Mouse (Mus musculus) hindbrain, embryonic 14.5 days (tissue): ENCODE results near the gene Olfr692. TPM values are rescaled to one million over a fixed set of nuclear protein-coding genes. Genes with fewer than 3 reads are reported as not detected.
"Not testable (repeated sequence)": the region's sequence is repeated elsewhere in the genome, so short reads cannot be mapped to it uniquely, and the experiment has no call there.

Source experiments
- ATAC-seq: fragments of 200-750 bp; cut with Nextera tagmentation; 2 replicates; pipeline ENCODE4 v1.8.0; 2017; ENCODE audit warnings: moderate number of reproducible peaks, mild to moderate bottlenecking, moderate TSS enrichment, moderate library complexity; ENCODE audit not compliant: low FRiP score
- DNase-seq: peaks from one replicate; pipeline ENCODE4 v3.0.0-alpha.2; 2015; ENCODE audit warnings: low spot score
- H3K27ac ChIP-seq: fragments of 300-500 bp; sonication (generic); 2 replicates; pipeline ENCODE4 v1.5.1; 2014; ENCODE audit warnings: mild to moderate bottlenecking, moderate library complexity
- H3K27me3 ChIP-seq: fragments of 300-500 bp; sonication (generic); 2 replicates; pipeline ENCODE4 v1.6.1; 2014; ENCODE audit warnings: mild to moderate bottlenecking, low read length, mixed read lengths; ENCODE audit not compliant: control insufficient read depth, insufficient read depth
- H3K36me3 ChIP-seq: fragments of 300-500 bp; sonication (generic); replicated peaks from 2 replicates; pipeline ENCODE4 v1.6.1; 2014; ENCODE audit not compliant: control insufficient read depth, insufficient read depth
- H3K4me1 ChIP-seq: fragments of 300-500 bp; sonication (generic); replicated peaks from 2 replicates; pipeline ENCODE4 v1.6.1; 2014; ENCODE audit warnings: antibody characterized with exemption, low read length, mixed read lengths; ENCODE audit not compliant: control insufficient read depth, insufficient read depth
- H3K4me2 ChIP-seq: fragments of 300-500 bp; sonication (generic); replicated peaks from 2 replicates; pipeline ENCODE4 v1.6.1; 2014; ENCODE audit warnings: mild to moderate bottlenecking, moderate library complexity
- H3K4me3 ChIP-seq: fragments of 300-500 bp; sonication (generic); replicated peaks from 2 replicates; pipeline ENCODE4 v1.5.1; 2014; ENCODE audit warnings: mild to moderate bottlenecking, low read length
- H3K9ac ChIP-seq: fragments of 300-500 bp; sonication (generic); 2 replicates; pipeline ENCODE4 v1.6.1; 2014
- H3K9me3 ChIP-seq: fragments of 300-500 bp; sonication (generic); 2 replicates; pipeline ENCODE4 v1.6.1; 2016; ENCODE audit warnings: low read length; ENCODE audit not compliant: control insufficient read depth
- WGBS: fragments of 180-500 bp; shearing (Covaris S2); extraction: QIAGEN DNeasy Blood & Tissue Kit; methylation state at CpG from one replicate; pipeline ENCODE4 v1.1.7; 2014; 5-methylcytosine and 5-hydroxymethylcytosine counted together
- polyA plus RNA-seq: library from polyadenylated mRNA; unstranded; fragments of >200 nt; fragmentation: Nextera tagmentation; extraction: Ambion mirVana; gene quantifications from 2 replicates; pipeline ENCODE4 v1.2.1, GENCODE M21; 2014

Gene Olfr692
- polyA plus RNA-seq, result not detected in 2 replicates

DNA sequence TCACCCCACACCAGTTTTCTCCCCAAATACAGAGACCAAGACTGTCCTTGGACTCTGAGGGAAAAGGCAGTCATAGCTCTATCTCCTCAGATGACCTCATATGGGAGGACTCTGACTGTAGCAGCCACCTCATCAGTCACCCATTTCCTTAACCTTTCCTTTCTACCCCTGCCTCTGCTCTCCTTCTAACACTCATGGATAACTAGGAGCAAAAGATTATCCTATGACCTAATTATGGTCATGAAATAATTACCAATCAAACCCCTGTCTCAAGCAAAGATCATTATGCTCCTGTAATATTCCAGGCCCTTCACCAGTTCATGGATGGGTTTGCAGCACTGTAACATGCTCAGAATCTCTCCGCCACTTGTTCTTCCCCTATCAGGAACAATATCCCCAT, at the start of gene Olfr692:
Gene Olfr692, plus strand, starts transcription at position 301 of the 400 bp plus-strand sequence.
- no peak within 1 kb of the TSS for H3K27ac ChIP-seq
- DNase-seq (no peak), ATAC-seq (no peak)
- peaks cover 19% of the 10 kb centered on the region for H3K36me3 ChIP-seq
- H3K4me2 ChIP-seq, result no peak within 1 kb of the TSS
- H3K27me3 ChIP-seq, result no peaks in the 10 kb centered on the region
- H3K4me1 ChIP-seq, result no peaks in the 10 kb centered on the region
- H3K9me3 ChIP-seq, result no peaks in the 10 kb centered on the region
- WGBS, result 93% methylated on average over 1 of the region's 1 CpGs
- H3K9ac ChIP-seq, result no peak within 1 kb of the TSS
- H3K4me3 ChIP-seq, result no peak within 1 kb of the TSS

- no peak for ATAC-seq
- H3K4me2 ChIP-seq, result no peak overlapping the region
- WGBS, result 82% methylated on average over 2 of the region's 2 CpGs
Measured at GRCm38 (mm10) chr7:105325302-105325701, 42.7 kb upstream of the Olfr692 start.

DNA sequence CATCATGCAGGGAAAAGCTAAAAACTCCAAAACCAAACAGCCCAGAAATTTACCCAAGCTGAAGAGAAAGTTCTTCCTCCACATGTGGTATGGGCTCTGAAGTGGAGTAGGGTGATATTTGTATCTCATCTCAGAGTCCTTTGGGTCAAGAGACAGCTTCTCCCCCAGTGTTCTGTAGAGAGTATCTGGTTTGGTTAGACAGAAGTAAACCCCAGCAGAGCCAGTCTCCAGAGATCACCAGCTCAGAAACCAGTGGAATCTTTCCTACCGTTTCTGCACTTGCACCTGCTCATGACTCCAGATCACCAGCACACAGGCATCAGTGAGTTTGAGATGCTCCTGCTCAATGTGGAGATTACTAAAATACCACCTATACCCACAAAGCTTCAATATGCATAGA, 34.0 kb upstream of the Olfr692 start, which contains the start of gene Olfr690:
Gene Olfr690, minus strand, starts transcription at position 101 of the 400 bp plus-strand sequence.
- Histone ChIP-seq H3K36me3 (no peaks in the 10 kb centered on the region), H3K4me2 (no peak within 1 kb of the TSS), H3K9me3 (no peaks in the 10 kb centered on the region), H3K4me3 (no peak within 1 kb of the TSS), H3K27me3 (no peaks in the 10 kb centered on the region), H3K27ac (no peak within 1 kb of the TSS), H3K9ac (no peak within 1 kb of the TSS), H3K4me1 (no peaks in the 10 kb centered on the region)
- DNase-seq (no peak), ATAC-seq (no peak)
- 91% methylated on average over 1 of the region's 1 CpGs for WGBS

More at GRCm38 (mm10) chr7:105325302-105325701, 42.7 kb upstream of the Olfr692 start:
- Histone ChIP-seq H3K27ac (no peak overlapping the region), H3K36me3 (no peaks in the 10 kb centered on the region), H3K9me3 (no peaks in the 10 kb centered on the region), H3K4me1 (no peaks in the 10 kb centered on the region), H3K9ac (no peak overlapping the region), H3K27me3 (no peaks in the 10 kb centered on the region), H3K4me3 (no peak overlapping the region)
- no peak for DNase-seq

DNA sequence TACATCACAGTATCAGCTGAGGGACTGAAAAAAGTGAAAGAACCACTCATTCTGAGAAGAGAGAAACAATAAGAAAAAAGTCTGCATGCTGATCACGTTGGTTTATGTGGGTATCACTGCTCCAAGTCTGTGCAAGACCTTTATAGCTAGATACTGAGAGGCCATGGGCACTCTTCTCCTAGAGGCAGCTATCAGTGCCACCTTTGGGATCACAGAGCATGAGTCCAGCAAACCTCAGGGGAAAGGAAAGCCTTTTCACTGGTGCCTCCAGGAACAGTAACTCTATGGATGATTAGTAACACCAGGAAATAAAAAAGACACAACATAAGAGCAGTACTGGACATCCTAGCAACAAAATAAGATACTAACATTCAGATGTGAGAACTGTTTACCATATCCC, 25.9 kb upstream of the Olfr692 start, which contains the start of gene Olfr691:
Gene Olfr691, minus strand, starts transcription at position 101 of the 400 bp plus-strand sequence.
- Histone ChIP-seq H3K36me3 (no peaks in the 10 kb centered on the region), H3K9ac (no peak within 1 kb of the TSS), H3K27me3 (no peaks in the 10 kb centered on the region), H3K27ac (no peak within 1 kb of the TSS), H3K9me3 (no peaks in the 10 kb centered on the region), H3K4me1 (no peaks in the 10 kb centered on the region), H3K4me2 (no peak within 1 kb of the TSS), H3K4me3 (no peak within 1 kb of the TSS)
- WGBS, result 57% methylated on average over 1 of the region's 1 CpGs
- no peak for DNase-seq
- ATAC-seq, result no peak

GRCm38 (mm10) chr7:105342752-105343151, 25.3 kb upstream of the Olfr692 start:
- Histone ChIP-seq H3K4me3 (no peak overlapping the region), H3K36me3 (no peaks in the 10 kb centered on the region), H3K9me3 (no peaks in the 10 kb centered on the region), H3K4me2 (no peak overlapping the region), H3K27ac (no peak overlapping the region), H3K27me3 (no peaks in the 10 kb centered on the region), H3K9ac (no peak overlapping the region), H3K4me1 (no peaks in the 10 kb centered on the region)
- DNase-seq (no peak), ATAC-seq (no peak)
- 75% methylated on average over 2 of the region's 2 CpGs for WGBS

GRCm38 (mm10) chr7:105356064-105356463, 12.0 kb upstream of the Olfr692 start:
- H3K9ac ChIP-seq, H3K4me1 ChIP-seq, H3K36me3 ChIP-seq, H3K9me3 ChIP-seq, H3K27me3 ChIP-seq, H3K4me2 ChIP-seq, H3K4me3 ChIP-seq, H3K27ac ChIP-seq, DNase-seq: not testable (repeated sequence)
- WGBS, result no CpG with 5 or more reads among the region's 5 CpGs
- peak; percentile 55; the same call in 1 of the 2 replicates for ATAC-seq

GRCm38 (mm10) chr7:105356487-105356886, 11.5 kb upstream of the Olfr692 start:
- not testable (repeated sequence) for H3K36me3 ChIP-seq, H3K27ac ChIP-seq, H3K4me1 ChIP-seq, H3K9ac ChIP-seq, DNase-seq, H3K27me3 ChIP-seq, H3K4me3 ChIP-seq, H3K4me2 ChIP-seq, H3K9me3 ChIP-seq
- peak; percentile 90 for ATAC-seq
- WGBS, result 97% methylated on average over 1 of the region's 2 CpGs

DNA sequence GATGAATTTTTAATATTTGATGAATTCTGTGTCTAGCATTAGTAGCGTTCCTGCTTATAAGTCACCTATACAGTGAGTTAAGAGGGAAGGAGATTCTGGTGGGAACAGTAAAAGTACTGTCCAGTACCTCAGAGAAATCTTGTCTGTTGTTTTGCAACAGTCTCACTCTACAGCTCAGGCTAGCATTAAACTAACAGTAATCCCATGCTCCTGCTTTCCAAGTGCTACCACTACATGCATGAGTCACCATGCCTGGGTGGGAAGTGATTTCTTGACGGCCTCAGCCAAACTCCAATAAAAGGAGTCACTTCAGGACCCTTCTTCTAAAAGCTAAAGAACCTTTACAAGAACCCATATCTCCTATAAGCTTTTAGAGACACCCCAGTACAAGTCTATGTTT, 6.3 kb upstream of the Olfr692 start:
- H3K36me3 ChIP-seq, result no peaks in the 10 kb centered on the region
- H3K4me2 ChIP-seq, result no peak overlapping the region
- ATAC-seq (no peak), DNase-seq (no peak)
- H3K4me3 ChIP-seq, result no peak overlapping the region
- no peaks in the 10 kb centered on the region for H3K27me3 ChIP-seq
- H3K4me1 ChIP-seq, result no peaks in the 10 kb centered on the region
- WGBS, result 83% methylated on average over 2 of the region's 2 CpGs
- no peak overlapping the region for H3K27ac ChIP-seq
- no peak overlapping the region for H3K9ac ChIP-seq
- H3K9me3 ChIP-seq, result no peaks in the 10 kb centered on the region

DNA sequence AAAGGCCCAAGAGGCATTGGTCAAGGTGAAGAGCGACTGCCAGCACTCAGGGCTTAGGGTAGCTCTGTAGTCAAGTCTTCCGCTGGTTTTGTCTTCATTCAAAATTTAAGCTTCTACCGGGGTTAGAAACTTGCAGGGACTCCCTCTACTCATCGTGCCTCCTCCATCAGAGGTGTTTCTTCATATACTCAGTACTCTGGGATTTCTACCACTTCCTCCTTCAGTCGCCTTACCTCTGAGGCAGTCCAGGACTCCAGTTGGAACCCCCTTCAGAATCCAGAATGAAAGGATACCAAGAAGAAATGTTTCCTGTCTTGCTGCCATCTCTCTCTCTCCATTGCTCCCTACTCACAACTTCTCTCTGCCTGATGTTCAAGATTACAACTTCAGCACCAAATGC, 762 bp upstream of the Olfr692 start:
- Histone ChIP-seq H3K9ac (no peak overlapping the region), H3K27ac (no peak overlapping the region), H3K4me2 (no peak overlapping the region), H3K4me3 (no peak overlapping the region), H3K4me1 (no peaks in the 10 kb centered on the region), H3K9me3 (no peaks in the 10 kb centered on the region), H3K36me3 (peaks cover 13% of the 10 kb centered on the region), H3K27me3 (no peaks in the 10 kb centered on the region)
- DNase-seq (no peak), ATAC-seq (no peak)
- 94% methylated on average over 5 of the region's 5 CpGs for WGBS

DNA sequence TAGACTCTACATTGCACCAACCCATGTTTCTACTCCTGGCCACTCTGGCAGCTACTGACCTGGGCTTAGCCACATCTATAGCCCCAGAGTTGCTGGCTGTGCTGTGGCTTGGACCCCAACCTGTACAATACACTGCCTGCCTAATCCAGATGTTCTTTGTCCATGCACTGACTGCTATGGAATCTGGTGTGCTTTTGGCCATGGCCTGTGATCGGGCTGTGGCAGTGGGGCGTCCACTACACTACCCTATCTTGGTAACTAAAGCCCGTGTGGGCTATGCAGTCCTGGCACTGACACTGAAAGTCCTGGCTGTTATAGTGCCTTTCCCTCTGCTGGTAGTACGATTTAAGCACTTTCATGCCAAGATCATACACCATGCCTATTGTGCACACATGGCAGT, 491 bp downstream of the Olfr692 start:
- H3K9ac ChIP-seq, result no peak overlapping the region
- ATAC-seq (no peak), DNase-seq (no peak)
- H3K27me3 ChIP-seq, result no peaks in the 10 kb centered on the region
- no peak overlapping the region for H3K4me2 ChIP-seq
- no peaks in the 10 kb centered on the region for H3K4me1 ChIP-seq
- 93% methylated on average over 4 of the region's 4 CpGs for WGBS
- H3K4me3 ChIP-seq, result no peak overlapping the region
- no peaks in the 10 kb centered on the region for H3K9me3 ChIP-seq
- no peak overlapping the region for H3K27ac ChIP-seq
- H3K36me3 ChIP-seq, result peaks cover 25% of the 10 kb centered on the region
